Comparison of ENCODE assay signal across 10 mouse cellular contexts in genomic region chr2:29845636-29846035, GRCm38 (mm10). TPM values are rescaled to one million over a fixed set of nuclear protein-coding genes. Genes with fewer than 3 reads are reported as not detected.
DNase-seq lines count a peak whose midpoint lies in the region; ATAC-seq and TF ChIP-seq lines count a peak whose summit lies in the region.
"Had no signal": no experiment of that assay in that cellular context is flagged by ENCODE, and none has a peak within 500 bp of the region (broad histone marks: within the 10 kb centered on the region; RNA-seq: fewer than 3 reads in every experiment).

No protein-coding gene starts in this region.

- WGBS in kidney, postnatal 0 days = 13% methylated on average over 24 of the region's 25 CpGs
- 17% methylated on average over 25 of the region's 25 CpGs for WGBS in embryonic facial prominence, embryonic 15.5 days
- 5% methylated on average over 25 of the region's 25 CpGs for WGBS in hindbrain, postnatal 0 days
- WGBS in midbrain, postnatal 0 days = 7% methylated on average over 25 of the region's 25 CpGs

- H3K9me3 ChIP-seq in kidney, postnatal 0 days (replicated peaks; ENCODE audit: low read length) = no peaks in the 10 kb centered on the region
- H3K9me3 ChIP-seq in embryonic facial prominence, embryonic 15.5 days (replicated peaks) = no peaks in the 10 kb centered on the region
- no peaks in the 10 kb centered on the region for H3K9me3 ChIP-seq in hindbrain, postnatal 0 days (ENCODE audit: low read length)
- H3K9me3 ChIP-seq in midbrain, postnatal 0 days (ENCODE audit: low read length) = no peaks in the 10 kb centered on the region

- peaks cover 26% of the 10 kb centered on the region for H3K27me3 ChIP-seq in kidney, postnatal 0 days (ENCODE audit: insufficient read depth, low read length)
- H3K27me3 ChIP-seq in embryonic facial prominence, embryonic 15.5 days = peaks cover 56% of the 10 kb centered on the region
- H3K27me3 ChIP-seq in hindbrain, postnatal 0 days (ENCODE audit: insufficient read depth, low read length) = no peaks in the 10 kb centered on the region
- no peaks in the 10 kb centered on the region for H3K27me3 ChIP-seq in midbrain, postnatal 0 days (ENCODE audit: insufficient read depth, low read length)

- H3K4me1 ChIP-seq in kidney, postnatal 0 days (replicated peaks; ENCODE audit: insufficient read depth, low read length) = peaks cover 5% of the 10 kb centered on the region; the same call in 1 of the 2 replicates
- H3K4me1 ChIP-seq in embryonic facial prominence, embryonic 15.5 days = peaks cover 12% of the 10 kb centered on the region
- H3K4me1 ChIP-seq in hindbrain, postnatal 0 days (ENCODE audit: insufficient read depth, low read length) = no peaks in the 10 kb centered on the region
- H3K4me1 ChIP-seq in midbrain, postnatal 0 days (ENCODE audit: insufficient read depth, low read length) = no peaks in the 10 kb centered on the region; the same call in 1 of the 2 replicates

- DNase-seq in kidney, postnatal 0 days (ENCODE audit: low spot score) = no peak
- no peak for DNase-seq in kidney, adult 8-10 months
- DNase-seq in hindbrain, postnatal 0 days (ENCODE audit: low spot score) = peak; percentile 21
- no peak for DNase-seq in midbrain, postnatal 0 days (ENCODE audit: low spot score)
- no peak for DNase-seq in urinary bladder, postnatal 10 days (ENCODE audit: low spot score)
- DNase-seq in frontal cortex, postnatal 25 days (ENCODE audit: low spot score in 2 of 2) = no peak
- DNase-seq: heart, adult 11 months; lung, adult 18-20 months had no signal

- ATAC-seq in kidney, postnatal 0 days (replicated peaks; ENCODE audit: low FRiP score, low read depth) = no peak
- no peak for ATAC-seq in embryonic facial prominence, embryonic 15.5 days (ENCODE audit: insufficient number of reproducible peaks, low FRiP score, low TSS enrichment, low read depth)
- ATAC-seq in hindbrain, postnatal 0 days = peak; percentile 24; the same call in 1 of the 2 replicates
- no peak for ATAC-seq in midbrain, postnatal 0 days (ENCODE audit: low FRiP score)
- ATAC-seq in CD4-positive, CD25-positive, alpha-beta regulatory T cell, adult 4 months = no peak

- H3K9ac ChIP-seq in kidney, postnatal 0 days (ENCODE audit: low read depth, low read length) = 0 out of 2 replicates have a peak overlapping the region, but pooled peaks have one; percentile 42
- H3K9ac ChIP-seq in embryonic facial prominence, embryonic 15.5 days = no peak overlapping the region
- peak overlapping the region; percentile 77 for H3K9ac ChIP-seq in hindbrain, postnatal 0 days (replicated peaks; ENCODE audit: low read length)
- H3K9ac ChIP-seq in midbrain, postnatal 0 days (replicated peaks; ENCODE audit: low read length, poor library complexity, severe bottlenecking) = peak overlapping the region; percentile 89

- peaks cover 17% of the 10 kb centered on the region for H3K36me3 ChIP-seq in kidney, postnatal 0 days (ENCODE audit: insufficient read depth, low read length)
- peaks cover 39% of the 10 kb centered on the region for H3K36me3 ChIP-seq in embryonic facial prominence, embryonic 15.5 days
- H3K36me3 ChIP-seq in hindbrain, postnatal 0 days (ENCODE audit: insufficient read depth, low read length) = 0 out of 2 replicates have a peak, but pooled peaks cover 9% of the 10 kb centered on the region
- H3K36me3 ChIP-seq in midbrain, postnatal 0 days (ENCODE audit: insufficient read depth, low read length) = peaks cover 14% of the 10 kb centered on the region

- H3K27ac ChIP-seq in kidney, postnatal 0 days = no peak overlapping the region
- no peak overlapping the region for H3K27ac ChIP-seq in embryonic facial prominence, embryonic 15.5 days (replicated peaks)
- peak overlapping the region; percentile 58 for H3K27ac ChIP-seq in hindbrain, postnatal 0 days
- H3K27ac ChIP-seq in midbrain, postnatal 0 days (ENCODE audit: low read depth, low read length) = peak overlapping the region; percentile 55; the same call in 1 of the 2 replicates

- peak overlapping the region; percentile 23; the same call in 1 of the 2 replicates for H3K4me3 ChIP-seq in kidney, postnatal 0 days (replicated peaks; ENCODE audit: low read depth, low read length)
- peak overlapping the region; percentile 26 for H3K4me3 ChIP-seq in embryonic facial prominence, embryonic 15.5 days (replicated peaks)
- H3K4me3 ChIP-seq in hindbrain, postnatal 0 days (ENCODE audit: low read length) = peak overlapping the region; percentile 58
- H3K4me3 ChIP-seq in midbrain, postnatal 0 days (ENCODE audit: low read depth, low read length) = peak overlapping the region; percentile 56

- no peak for TF ChIP-seq CTCF in kidney, postnatal 0 days (IDR thresholded peaks at IDR 0.05; ENCODE audit: low read depth)
- no peak for TF ChIP-seq CTCF in hindbrain, postnatal 0 days (IDR thresholded peaks at IDR 0.05; ENCODE audit: low read depth)
- TF ChIP-seq CTCF in midbrain, postnatal 0 days (IDR thresholded peaks at IDR 0.05) = no peak

- H3K4me2 ChIP-seq in kidney, postnatal 0 days (ENCODE audit: low read length) = peak overlapping the region; percentile 51
- H3K4me2 ChIP-seq in embryonic facial prominence, embryonic 15.5 days (replicated peaks) = peak overlapping the region; percentile 37
- H3K4me2 ChIP-seq in hindbrain, postnatal 0 days (ENCODE audit: low read depth, low read length) = peak overlapping the region; percentile 80
- peak overlapping the region; percentile 82 for H3K4me2 ChIP-seq in midbrain, postnatal 0 days (ENCODE audit: low read depth, low read length, poor library complexity, severe bottlenecking)

RNA-seq across cellular contexts. Expression of gene Cercam, which starts 23.3 kb away (rescaled TPM):
- 10.2 and 10.3 TPM in 2 replicates for polyA plus RNA-seq in kidney, postnatal 0 days (2015; fragmentation: Nextera tagmentation; extraction: Ambion mirVana)
- polyA plus RNA-seq in embryonic facial prominence, embryonic 15.5 days (2015; fragmentation: Nextera tagmentation; extraction: Ambion mirVana) = 50.1 and 57.3 TPM in 2 replicates
- total RNA-seq in hindbrain, postnatal 0 days (2014; rRNA removed) = 32.5 and 37.7 TPM in 2 replicates
- 17.8 and 20.6 TPM in 2 replicates for polyA plus RNA-seq in hindbrain, postnatal 0 days (2015; fragmentation: Nextera tagmentation; extraction: Ambion mirVana)
- total RNA-seq in midbrain, postnatal 0 days (2014; rRNA removed) = 21.4 and 28.0 TPM in 2 replicates
- polyA plus RNA-seq in midbrain, postnatal 0 days (2015; fragmentation: Nextera tagmentation; extraction: Ambion mirVana) = 22.8 and 26.0 TPM in 2 replicates
- under 1 TPM; 0.20 to 0.87 TPM for polyA plus RNA-seq in CD4-positive, CD25-positive, alpha-beta regulatory T cell, adult 4 months (2017; shearing (Covaris generic))

RNA-seq across cellular contexts. Expression of gene Urm1, which starts 25.8 kb away (rescaled TPM):
- 26.1 and 29.0 TPM in 2 replicates for polyA plus RNA-seq in kidney, postnatal 0 days (2015; fragmentation: Nextera tagmentation; extraction: Ambion mirVana)
- 22.9 and 24.1 TPM in 2 replicates for polyA plus RNA-seq in embryonic facial prominence, embryonic 15.5 days (2015; fragmentation: Nextera tagmentation; extraction: Ambion mirVana)
- total RNA-seq in hindbrain, postnatal 0 days (2014; rRNA removed) = 46.1 and 70.7 TPM in 2 replicates
- polyA plus RNA-seq in hindbrain, postnatal 0 days (2015; fragmentation: Nextera tagmentation; extraction: Ambion mirVana) = 28.7 and 29.3 TPM in 2 replicates
- total RNA-seq in midbrain, postnatal 0 days (2014; rRNA removed) = 66.9 and 73.5 TPM in 2 replicates
- polyA plus RNA-seq in midbrain, postnatal 0 days (2015; fragmentation: Nextera tagmentation; extraction: Ambion mirVana) = 30.7 and 32.6 TPM in 2 replicates
- 10 to 100 TPM; 21.1 to 25.3 TPM for polyA plus RNA-seq in CD4-positive, CD25-positive, alpha-beta regulatory T cell, adult 4 months (2017; shearing (Covaris generic))

RNA-seq across cellular contexts. Expression of gene Slc27a4, which starts 43.2 kb away (rescaled TPM):
- 15.0 and 15.5 TPM in 2 replicates for polyA plus RNA-seq in kidney, postnatal 0 days (2015; fragmentation: Nextera tagmentation; extraction: Ambion mirVana)
- 20.2 and 20.7 TPM in 2 replicates for polyA plus RNA-seq in embryonic facial prominence, embryonic 15.5 days (2015; fragmentation: Nextera tagmentation; extraction: Ambion mirVana)
- 139 TPM in 2 replicates for total RNA-seq in hindbrain, postnatal 0 days (2014; rRNA removed)
- 43.4 and 46.4 TPM in 2 replicates for polyA plus RNA-seq in hindbrain, postnatal 0 days (2015; fragmentation: Nextera tagmentation; extraction: Ambion mirVana)
- total RNA-seq in midbrain, postnatal 0 days (2014; rRNA removed) = 111 and 128 TPM in 2 replicates
- 48.5 and 50.2 TPM in 2 replicates for polyA plus RNA-seq in midbrain, postnatal 0 days (2015; fragmentation: Nextera tagmentation; extraction: Ambion mirVana)
- 1 to 10 TPM; 1.1 to 1.8 TPM for polyA plus RNA-seq in CD4-positive, CD25-positive, alpha-beta regulatory T cell, adult 4 months (2017; shearing (Covaris generic))

RNA-seq across cellular contexts. Expression of gene Odf2, which starts 43.4 kb away (rescaled TPM):
- polyA plus RNA-seq in kidney, postnatal 0 days (2015; fragmentation: Nextera tagmentation; extraction: Ambion mirVana) = 33.1 and 36.9 TPM in 2 replicates
- 59.8 and 74.3 TPM in 2 replicates for polyA plus RNA-seq in embryonic facial prominence, embryonic 15.5 days (2015; fragmentation: Nextera tagmentation; extraction: Ambion mirVana)
- total RNA-seq in hindbrain, postnatal 0 days (2014; rRNA removed) = 73.1 and 81.7 TPM in 2 replicates
- polyA plus RNA-seq in hindbrain, postnatal 0 days (2015; fragmentation: Nextera tagmentation; extraction: Ambion mirVana) = 78.2 and 88.3 TPM in 2 replicates
- 77.0 and 102 TPM in 2 replicates for total RNA-seq in midbrain, postnatal 0 days (2014; rRNA removed)
- 72.0 and 90.9 TPM in 2 replicates for polyA plus RNA-seq in midbrain, postnatal 0 days (2015; fragmentation: Nextera tagmentation; extraction: Ambion mirVana)
- 10 to 100 TPM; 47.1 to 62.9 TPM for polyA plus RNA-seq in CD4-positive, CD25-positive, alpha-beta regulatory T cell, adult 4 months (2017; shearing (Covaris generic))

RNA-seq across cellular contexts. Expression of gene Trub2, which starts 57.3 kb away (rescaled TPM):
- 24.1 and 25.9 TPM in 2 replicates for polyA plus RNA-seq in kidney, postnatal 0 days (2015; fragmentation: Nextera tagmentation; extraction: Ambion mirVana)
- polyA plus RNA-seq in embryonic facial prominence, embryonic 15.5 days (2015; fragmentation: Nextera tagmentation; extraction: Ambion mirVana) = 35.1 and 38.8 TPM in 2 replicates
- 47.4 and 49.9 TPM in 2 replicates for total RNA-seq in hindbrain, postnatal 0 days (2014; rRNA removed)
- polyA plus RNA-seq in hindbrain, postnatal 0 days (2015; fragmentation: Nextera tagmentation; extraction: Ambion mirVana) = 32.5 and 34.2 TPM in 2 replicates
- total RNA-seq in midbrain, postnatal 0 days (2014; rRNA removed) = 36.7 and 50.7 TPM in 2 replicates
- polyA plus RNA-seq in midbrain, postnatal 0 days (2015; fragmentation: Nextera tagmentation; extraction: Ambion mirVana) = 25.7 and 32.0 TPM in 2 replicates
- 10 to 100 TPM; 20.3 to 34.2 TPM for polyA plus RNA-seq in CD4-positive, CD25-positive, alpha-beta regulatory T cell, adult 4 months (2017; shearing (Covaris generic))

Comparison
In these comparisons a context has a peak if more than half of its experiments do, and no peak if none do; other contexts are left out.
1. H3K27ac ChIP-seq: peak in hindbrain, postnatal 0 days (single experiment) and midbrain, postnatal 0 days (single experiment); none in kidney, postnatal 0 days (single experiment) and embryonic facial prominence, embryonic 15.5 days (single experiment).
2. Peak in every context shown above with its lines, with median percentiles within 50 percentile points of each other: H3K4me2 ChIP-seq and H3K4me3 ChIP-seq.